Mouse (Mus musculus): ENCODE measurements around the gene Gna12.

DNA sequence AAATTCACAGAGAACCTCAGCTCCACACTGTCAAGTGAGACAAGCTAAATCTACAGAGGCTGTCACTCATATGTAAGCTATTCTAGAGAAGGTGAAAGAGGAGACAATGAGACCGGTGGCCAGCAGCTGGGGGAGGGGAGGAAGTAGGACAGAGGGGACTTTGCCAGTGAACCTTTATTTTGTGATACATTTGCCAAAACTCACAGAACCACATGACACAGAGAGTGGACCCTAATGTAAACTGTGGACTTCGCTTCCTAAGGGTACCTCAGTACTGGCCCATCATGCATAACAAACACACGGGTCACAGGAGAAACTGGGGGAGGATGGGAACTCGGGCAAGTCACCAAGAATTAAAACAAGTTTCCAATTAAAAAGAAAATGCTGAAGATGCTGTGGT is 17.5 kb downstream of the Gna12 start:
- TF ChIP-seq POLR2A (IDR thresholded peaks at IDR 0.05; ENCODE audit: insufficient read depth, low read depth, low read length) (no peak), CTCF (IDR thresholded peaks at IDR 0.05) (no peak), EP300 (IDR thresholded peaks at IDR 0.05; ENCODE audit: insufficient read depth, low read depth, low read length) (no peak)

All from heart, adult 2 months (tissue).